8 mouse cellular contexts compared by ENCODE assay signal in the genomic region with DNA sequence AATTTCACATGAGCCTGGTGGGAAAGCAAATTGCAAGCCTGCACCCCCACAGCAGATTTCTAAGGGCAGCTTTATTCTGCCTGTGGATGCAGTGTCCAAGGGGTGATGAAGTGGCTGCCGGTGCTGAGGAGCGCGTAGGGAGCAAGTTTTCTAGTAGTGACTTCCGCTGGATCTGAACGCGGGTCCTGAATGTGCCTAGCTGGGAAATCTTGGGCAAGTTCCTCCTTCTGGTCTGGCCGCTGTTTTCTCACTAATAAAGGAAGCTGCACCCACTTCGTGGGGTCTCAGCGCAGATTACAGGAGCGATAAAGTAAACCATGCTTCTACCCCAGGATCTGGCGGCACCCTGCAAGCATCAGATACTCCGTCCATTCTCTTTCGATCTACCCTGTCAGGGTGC. TPM values are rescaled to one million over a fixed set of nuclear protein-coding genes. Genes with fewer than 3 reads are reported as not detected.
DNase-seq lines count a peak whose midpoint lies in the region; ATAC-seq and TF ChIP-seq lines count a peak whose summit lies in the region.

No protein-coding gene starts in this region.

- peaks cover 30% of the 10 kb centered on the region for H3K4me1 ChIP-seq in kidney, embryonic 14.5 days (ENCODE audit: control insufficient read depth, insufficient read depth, low read length)
- H3K4me1 ChIP-seq in embryonic facial prominence, embryonic 14.5 days (ENCODE audit: control insufficient read depth, insufficient read depth, low read length) = peaks cover 13% of the 10 kb centered on the region
- peaks cover 3% of the 10 kb centered on the region; the same call in 1 of the 2 replicates for H3K4me1 ChIP-seq in intestine, postnatal 0 days (replicated peaks; ENCODE audit: control insufficient read depth, insufficient read depth, low read length)
- H3K4me1 ChIP-seq in midbrain, postnatal 0 days (ENCODE audit: insufficient read depth, low read length) = peaks cover 25% of the 10 kb centered on the region

- no peak for ATAC-seq in kidney, embryonic 14.5 days (ENCODE audit: low FRiP score, low TSS enrichment)
- ATAC-seq in embryonic facial prominence, embryonic 14.5 days (ENCODE audit: low read depth) = no peak
- no peak for ATAC-seq in intestine, postnatal 0 days
- no peak for ATAC-seq in midbrain, postnatal 0 days (ENCODE audit: low FRiP score)

- peak overlapping the region; percentile 73; the same call in 1 of the 2 replicates for H3K27ac ChIP-seq in kidney, embryonic 14.5 days (ENCODE audit: low read depth, low read length)
- peak overlapping the region; percentile 75; the same call in 1 of the 2 replicates for H3K27ac ChIP-seq in embryonic facial prominence, embryonic 14.5 days (replicated peaks; ENCODE audit: low read depth, low read length)
- H3K27ac ChIP-seq in intestine, postnatal 0 days (ENCODE audit: low read depth, low read length) = peak overlapping the region; percentile 78
- H3K27ac ChIP-seq in midbrain, postnatal 0 days (ENCODE audit: low read depth, low read length) = 0 out of 2 replicates have a peak overlapping the region, but pooled peaks have one; percentile 4

- peak overlapping the region; percentile 67 for H3K4me3 ChIP-seq in kidney, embryonic 14.5 days (ENCODE audit: low read length)
- H3K4me3 ChIP-seq in embryonic facial prominence, embryonic 14.5 days (ENCODE audit: low read depth, low read length) = peak overlapping the region; percentile 70
- H3K4me3 ChIP-seq in intestine, postnatal 0 days (ENCODE audit: low read depth, low read length) = peak overlapping the region; percentile 51
- H3K4me3 ChIP-seq in midbrain, postnatal 0 days (ENCODE audit: low read depth, low read length) = peak overlapping the region; percentile 61

- H3K9ac ChIP-seq in kidney, embryonic 14.5 days (ENCODE audit: low read depth, low read length) = no peak overlapping the region; the same call in 1 of the 2 replicates
- no peak overlapping the region for H3K9ac ChIP-seq in embryonic facial prominence, embryonic 14.5 days (ENCODE audit: low read depth, low read length)
- no peak overlapping the region for H3K9ac ChIP-seq in intestine, postnatal 0 days (ENCODE audit: low read depth, low read length)
- H3K9ac ChIP-seq in midbrain, postnatal 0 days (replicated peaks; ENCODE audit: low read length, poor library complexity, severe bottlenecking) = peak overlapping the region; percentile 64

- DNase-seq in kidney, adult 11 months = no peak
- DNase-seq in embryonic facial prominence, embryonic 14.5 days (ENCODE audit: low spot score) = no peak
- DNase-seq in midbrain, postnatal 0 days (ENCODE audit: low spot score) = no peak
- no peak for DNase-seq in adrenal gland, postnatal 4 days (ENCODE audit: low spot score in 2 of 2)
- DNase-seq in thymus, postnatal 25 days = no peak
- DNase-seq in ovary, postnatal 14 days (ENCODE audit: low spot score) = no peak

- H3K4me2 ChIP-seq in kidney, embryonic 14.5 days (replicated peaks; ENCODE audit: low read depth, low read length) = peak overlapping the region; percentile 81
- peak overlapping the region; percentile 78 for H3K4me2 ChIP-seq in embryonic facial prominence, embryonic 14.5 days (ENCODE audit: low read depth, low read length)
- H3K4me2 ChIP-seq in intestine, postnatal 0 days (replicated peaks; ENCODE audit: low read depth) = peak overlapping the region; percentile 76
- H3K4me2 ChIP-seq in midbrain, postnatal 0 days (ENCODE audit: low read depth, low read length, poor library complexity, severe bottlenecking) = peak overlapping the region; percentile 78

- no peaks in the 10 kb centered on the region for H3K9me3 ChIP-seq in kidney, embryonic 14.5 days (ENCODE audit: control insufficient read depth, low read length)
- no peaks in the 10 kb centered on the region for H3K9me3 ChIP-seq in embryonic facial prominence, embryonic 14.5 days (ENCODE audit: control insufficient read depth, low read length)
- no peaks in the 10 kb centered on the region for H3K9me3 ChIP-seq in intestine, postnatal 0 days (ENCODE audit: control insufficient read depth)
- H3K9me3 ChIP-seq in midbrain, postnatal 0 days (ENCODE audit: low read length) = no peaks in the 10 kb centered on the region

- H3K36me3 ChIP-seq in kidney, embryonic 14.5 days (ENCODE audit: control insufficient read depth, insufficient read depth, low read length) = peaks cover 4% of the 10 kb centered on the region; the same call in 1 of the 2 replicates
- H3K36me3 ChIP-seq in embryonic facial prominence, embryonic 14.5 days (ENCODE audit: control insufficient read depth, insufficient read depth, low read length) = no peaks in the 10 kb centered on the region
- H3K36me3 ChIP-seq in intestine, postnatal 0 days (ENCODE audit: control insufficient read depth, insufficient read depth) = 0 out of 2 replicates have a peak, but pooled peaks cover 14% of the 10 kb centered on the region
- no peaks in the 10 kb centered on the region for H3K36me3 ChIP-seq in midbrain, postnatal 0 days (ENCODE audit: insufficient read depth, low read length)

- 17% methylated on average over 13 of the region's 13 CpGs for WGBS in kidney, embryonic 14.5 days
- 12% methylated on average over 13 of the region's 13 CpGs for WGBS in embryonic facial prominence, embryonic 14.5 days
- 13% methylated on average over 13 of the region's 13 CpGs for WGBS in intestine, postnatal 0 days
- WGBS in midbrain, postnatal 0 days = 22% methylated on average over 13 of the region's 13 CpGs

- no peaks in the 10 kb centered on the region for H3K27me3 ChIP-seq in kidney, embryonic 14.5 days (ENCODE audit: control insufficient read depth, insufficient read depth, low read length)
- no peaks in the 10 kb centered on the region for H3K27me3 ChIP-seq in embryonic facial prominence, embryonic 14.5 days (replicated peaks; ENCODE audit: control insufficient read depth, insufficient read depth, low read length)
- no peaks in the 10 kb centered on the region for H3K27me3 ChIP-seq in intestine, postnatal 0 days (replicated peaks; ENCODE audit: control insufficient read depth, insufficient read depth, low read length)
- no peaks in the 10 kb centered on the region for H3K27me3 ChIP-seq in midbrain, postnatal 0 days (ENCODE audit: insufficient read depth, low read length)

- no peak for TF ChIP-seq CTCF in intestine, postnatal 0 days (IDR thresholded peaks at IDR 0.05; ENCODE audit: low read depth)
- no peak for TF ChIP-seq CTCF in midbrain, postnatal 0 days (IDR thresholded peaks at IDR 0.05)

RNA-seq across cellular contexts. Expression of gene Igsf9, which starts 0.5 kb away (rescaled TPM):
- polyA plus RNA-seq in kidney, embryonic 14.5 days (2014; fragmentation: Nextera tagmentation; extraction: Ambion mirVana) = 37.8 and 41.8 TPM in 2 replicates
- 21.4 and 26.3 TPM in 2 replicates for polyA plus RNA-seq in embryonic facial prominence, embryonic 14.5 days (2014; fragmentation: Nextera tagmentation; extraction: Ambion mirVana)
- 73.4 and 93.7 TPM in 2 replicates for polyA plus RNA-seq in intestine, postnatal 0 days (2015; fragmentation: Nextera tagmentation; extraction: Ambion mirVana)
- 40.6 and 53.9 TPM in 2 replicates for total RNA-seq in midbrain, postnatal 0 days (2014; rRNA removed)
- 25.0 and 29.0 TPM in 2 replicates for polyA plus RNA-seq in midbrain, postnatal 0 days (2015; fragmentation: Nextera tagmentation; extraction: Ambion mirVana)
- 10 to 100 TPM in 1 of 2 experiments, 1 to 10 TPM in 1; 6.0 to 10.6 TPM for total RNA-seq in adrenal gland, postnatal 4 days (2021)

RNA-seq across cellular contexts. Expression of gene Slamf9, which starts 6.0 kb away (rescaled TPM):
- 0.74 and 0.97 TPM in 2 replicates for polyA plus RNA-seq in kidney, embryonic 14.5 days (2014; fragmentation: Nextera tagmentation; extraction: Ambion mirVana)
- 0.68 and 0.77 TPM in 2 replicates for polyA plus RNA-seq in embryonic facial prominence, embryonic 14.5 days (2014; fragmentation: Nextera tagmentation; extraction: Ambion mirVana)
- polyA plus RNA-seq in intestine, postnatal 0 days (2015; fragmentation: Nextera tagmentation; extraction: Ambion mirVana) = 1.8 and 2.1 TPM in 2 replicates
- 0.19 and 0.38 TPM in 2 replicates for total RNA-seq in midbrain, postnatal 0 days (2014; rRNA removed)
- 0.20 and 0.29 TPM in 2 replicates for polyA plus RNA-seq in midbrain, postnatal 0 days (2015; fragmentation: Nextera tagmentation; extraction: Ambion mirVana)
- total RNA-seq in adrenal gland, postnatal 4 days (2021) = 1 to 10 TPM; 1.1 to 1.2 TPM

RNA-seq across cellular contexts. Expression of gene Tagln2, which starts 18.7 kb away (rescaled TPM):
- 81.0 and 139 TPM in 2 replicates for polyA plus RNA-seq in kidney, embryonic 14.5 days (2014; fragmentation: Nextera tagmentation; extraction: Ambion mirVana)
- polyA plus RNA-seq in embryonic facial prominence, embryonic 14.5 days (2014; fragmentation: Nextera tagmentation; extraction: Ambion mirVana) = 192 and 231 TPM in 2 replicates
- polyA plus RNA-seq in intestine, postnatal 0 days (2015; fragmentation: Nextera tagmentation; extraction: Ambion mirVana) = 339 and 374 TPM in 2 replicates
- 36.3 and 41.6 TPM in 2 replicates for total RNA-seq in midbrain, postnatal 0 days (2014; rRNA removed)
- polyA plus RNA-seq in midbrain, postnatal 0 days (2015; fragmentation: Nextera tagmentation; extraction: Ambion mirVana) = 36.7 and 41.8 TPM in 2 replicates
- 100 to 1,000 TPM; 143 to 153 TPM for total RNA-seq in adrenal gland, postnatal 4 days (2021)

RNA-seq across cellular contexts. Expression of gene Cfap45, which starts 39.5 kb away (rescaled TPM):
- 1.0 and 1.2 TPM in 2 replicates for polyA plus RNA-seq in kidney, embryonic 14.5 days (2014; fragmentation: Nextera tagmentation; extraction: Ambion mirVana)
- 6.5 and 8.9 TPM in 2 replicates for polyA plus RNA-seq in embryonic facial prominence, embryonic 14.5 days (2014; fragmentation: Nextera tagmentation; extraction: Ambion mirVana)
- 0.77 and 1.3 TPM in 2 replicates for polyA plus RNA-seq in intestine, postnatal 0 days (2015; fragmentation: Nextera tagmentation; extraction: Ambion mirVana)
- 3.1 and 6.3 TPM in 2 replicates for total RNA-seq in midbrain, postnatal 0 days (2014; rRNA removed)
- polyA plus RNA-seq in midbrain, postnatal 0 days (2015; fragmentation: Nextera tagmentation; extraction: Ambion mirVana) = 3.9 and 5.4 TPM in 2 replicates
- total RNA-seq in adrenal gland, postnatal 4 days (2021) = 1 to 10 TPM; 2.0 to 2.1 TPM

Comparison
In these comparisons a context has a peak if more than half of its experiments do, and no peak if none do; other contexts are left out.
1. H3K27ac ChIP-seq: peak in every context shown above with its lines; median percentile 78 in intestine, postnatal 0 days; 75 in embryonic facial prominence, embryonic 14.5 days; 73 in kidney, embryonic 14.5 days; 4 in midbrain, postnatal 0 days.